Mouse (Mus musculus) embryonic facial prominence, embryonic 14.5 days (tissue): ENCODE measurements at regions not wholly inside any gene's neighbourhood (a gene's known extent, or its start where the extent isn't known, plus 50 kb on each side); places are given as distances from the start of the nearest gene placed in this dataset.

Experiments used
- ATAC-seq: fragments of 200-750 bp; cut with Nextera tagmentation; 2 replicates; pipeline ENCODE4 v1.8.0; 2017; ENCODE audit warnings: low read depth, moderate number of reproducible peaks, moderate TSS enrichment
- DNase-seq: peaks from one replicate; pipeline ENCODE4 v3.0.0-alpha.2; 2015; ENCODE audit warnings: low spot score
- H3K27ac ChIP-seq: fragments of 300-500 bp; sonication (generic); replicated peaks from 2 replicates; pipeline ENCODE4 v1.5.1; 2014; ENCODE audit warnings: low read depth, mild to moderate bottlenecking, low read length, moderate library complexity
- H3K27me3 ChIP-seq: fragments of 300-500 bp; sonication (generic); replicated peaks from 2 replicates; pipeline ENCODE4 v1.6.1; 2014; ENCODE audit warnings: low read length; ENCODE audit not compliant: control insufficient read depth, insufficient read depth
- H3K36me3 ChIP-seq: fragments of 300-500 bp; sonication (generic); 2 replicates; pipeline ENCODE4 v1.6.1; 2014; ENCODE audit warnings: low read length, mixed read lengths; ENCODE audit not compliant: control insufficient read depth, insufficient read depth
- H3K4me1 ChIP-seq: fragments of 300-500 bp; sonication (generic); 2 replicates; pipeline ENCODE4 v1.6.1; 2014; ENCODE audit warnings: antibody characterized with exemption, low read length; ENCODE audit not compliant: control insufficient read depth, insufficient read depth
- H3K4me2 ChIP-seq: fragments of 300-500 bp; sonication (generic); 2 replicates; pipeline ENCODE4 v1.6.1; 2014; ENCODE audit warnings: low read depth, mild to moderate bottlenecking, low read length, moderate library complexity, mixed read lengths
- H3K4me3 ChIP-seq: fragments of 300-500 bp; sonication (generic); 2 replicates; pipeline ENCODE4 v1.5.1; 2014; ENCODE audit warnings: low read depth, mild to moderate bottlenecking, low read length
- H3K9ac ChIP-seq: fragments of 300-500 bp; sonication (generic); 2 replicates; pipeline ENCODE4 v1.6.1; 2014; ENCODE audit warnings: low read depth, mild to moderate bottlenecking, low read length, moderate library complexity, mixed read lengths
- H3K9me3 ChIP-seq: fragments of 300-500 bp; sonication (generic); 2 replicates; pipeline ENCODE4 v1.6.1; 2016; ENCODE audit warnings: low read length; ENCODE audit not compliant: control insufficient read depth
- WGBS: fragments of 180-500 bp; shearing (Covaris S2); extraction: QIAGEN DNeasy Blood & Tissue Kit; methylation state at CpG from one replicate; pipeline ENCODE4 v1.1.7; 2014; 5-methylcytosine and 5-hydroxymethylcytosine counted together

DNA sequence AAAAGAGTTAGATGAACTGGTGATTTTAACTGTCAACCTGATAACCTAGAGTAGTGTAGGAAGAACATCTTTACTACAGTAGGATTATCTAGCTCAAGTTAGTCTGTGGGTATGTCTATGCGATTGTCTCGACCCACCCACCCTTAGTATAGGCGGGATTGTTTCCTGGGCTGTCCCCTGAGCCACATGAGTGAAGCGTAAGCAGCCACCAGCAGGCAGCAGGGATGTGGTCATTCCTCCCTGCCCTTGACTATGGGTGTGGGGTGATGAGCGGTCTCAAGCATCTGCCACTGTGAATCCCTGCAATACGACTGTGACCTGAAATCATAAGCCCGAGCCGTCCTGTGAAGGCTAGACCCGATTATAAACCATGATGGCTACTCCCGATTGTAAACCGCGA, 184.9 kb downstream of the Unc5cl start:
- H3K27me3 ChIP-seq, result no peaks in the 10 kb centered on the region
- H3K4me3 ChIP-seq, result no peak overlapping the region
- no peak overlapping the region for H3K4me2 ChIP-seq
- no peak overlapping the region for H3K9ac ChIP-seq
- H3K36me3 ChIP-seq, result no peaks in the 10 kb centered on the region
- H3K4me1 ChIP-seq, result no peaks in the 10 kb centered on the region
- no peak overlapping the region for H3K27ac ChIP-seq
- DNase-seq (no peak), ATAC-seq (no peak)
- 0 out of 2 replicates have a peak, but pooled peaks cover 5% of the 10 kb centered on the region for H3K9me3 ChIP-seq
- 91% methylated on average over 11 of the region's 12 CpGs for WGBS

DNA sequence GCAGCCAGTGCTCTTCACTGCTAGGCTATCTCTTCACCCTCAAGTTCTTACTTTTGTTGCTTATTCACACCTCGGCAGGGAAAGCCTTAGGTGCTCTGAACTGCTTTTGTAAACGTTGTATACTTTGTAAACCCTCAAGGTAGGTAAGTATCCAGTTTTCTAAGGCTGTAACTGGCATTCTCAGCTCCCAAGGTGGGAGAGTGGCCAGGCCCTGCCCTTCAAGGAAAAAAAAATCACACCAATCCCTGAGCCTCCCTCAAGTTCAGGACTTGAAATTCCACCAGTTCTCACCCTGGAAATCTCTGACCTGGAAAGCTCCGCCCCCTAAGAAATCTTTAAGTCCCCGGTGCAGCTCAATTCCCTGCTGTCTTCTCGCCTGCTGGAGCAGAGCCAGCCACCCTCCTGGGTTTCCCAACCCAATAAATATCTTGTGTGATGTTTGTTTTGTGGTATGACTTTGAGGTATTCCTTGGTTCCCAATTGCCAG, 188.9 kb downstream of the Unc5cl start:
- no peak overlapping the region for H3K9ac ChIP-seq
- H3K4me3 ChIP-seq, result no peak overlapping the region
- no peaks in the 10 kb centered on the region for H3K4me1 ChIP-seq
- H3K4me2 ChIP-seq, result no peak overlapping the region
- no peaks in the 10 kb centered on the region for H3K36me3 ChIP-seq
- H3K27me3 ChIP-seq, result no peaks in the 10 kb centered on the region
- ATAC-seq (no peak), DNase-seq (peak; percentile 34)
- WGBS, result 30% methylated on average over 5 of the region's 5 CpGs
- no peak overlapping the region for H3K27ac ChIP-seq
- 0 out of 2 replicates have a peak, but pooled peaks cover 5% of the 10 kb centered on the region for H3K9me3 ChIP-seq

DNA sequence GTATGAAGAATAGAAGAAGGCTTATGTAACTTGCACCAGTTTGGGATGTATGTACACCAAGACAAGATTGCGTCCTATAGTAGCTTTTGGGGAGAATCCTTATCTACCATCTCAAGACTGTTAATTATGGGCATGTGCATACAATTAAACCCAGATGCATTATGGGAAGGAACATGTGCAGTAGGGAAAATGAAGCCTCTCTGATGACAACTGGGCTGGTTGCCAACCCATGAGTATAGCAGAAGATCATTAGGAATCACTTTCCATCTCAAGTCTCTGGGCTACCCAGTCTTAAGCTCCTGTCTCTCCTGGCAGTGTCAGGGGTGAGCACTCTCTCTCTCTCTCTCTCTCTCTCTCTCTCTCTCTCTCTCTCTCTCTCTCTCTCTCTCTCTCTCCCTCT, 190.4 kb downstream of the Unc5cl start:
- 62% methylated on average over 1 of the region's 1 CpGs for WGBS
- Histone ChIP-seq H3K27ac (no peak overlapping the region), H3K9ac (no peak overlapping the region), H3K4me2 (no peak overlapping the region), H3K4me1 (no peaks in the 10 kb centered on the region), H3K27me3 (no peaks in the 10 kb centered on the region), H3K4me3 (no peak overlapping the region), H3K9me3 (0 out of 2 replicates have a peak, but pooled peaks cover 5% of the 10 kb centered on the region), H3K36me3 (no peaks in the 10 kb centered on the region)
- peak; percentile 56 for DNase-seq
- no peak for ATAC-seq

DNA sequence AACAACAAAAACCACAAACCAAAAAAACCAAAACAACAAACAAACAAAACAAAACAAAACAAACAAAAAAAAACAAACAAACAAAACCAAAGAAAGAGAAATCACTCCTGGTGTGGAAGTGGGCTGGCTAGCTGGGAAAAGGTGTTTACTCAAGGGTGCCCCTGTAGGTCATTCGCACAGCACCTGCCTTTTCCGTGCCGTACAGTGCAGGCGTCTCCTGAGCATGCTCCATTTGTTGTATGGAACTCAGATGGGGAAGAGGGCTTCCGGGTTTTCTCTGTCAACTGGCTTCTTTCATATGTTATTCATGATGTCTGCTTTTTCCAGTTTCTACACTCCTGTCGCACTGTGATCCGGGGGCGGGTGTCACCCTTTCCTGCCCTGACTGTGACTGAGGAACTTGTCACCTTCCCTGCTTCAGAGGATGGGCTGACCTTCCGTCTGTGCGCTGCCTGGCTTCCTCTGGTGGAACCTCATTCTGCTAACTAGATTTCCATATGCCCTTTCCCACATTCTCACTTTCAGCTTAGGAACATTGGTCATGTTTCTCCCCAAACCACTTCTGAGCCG, 192.0 kb downstream of the Unc5cl start:
- Histone ChIP-seq H3K9ac (no peak overlapping the region), H3K9me3 (0 out of 2 replicates have a peak, but pooled peaks cover 5% of the 10 kb centered on the region), H3K4me1 (no peaks in the 10 kb centered on the region), H3K4me2 (peak overlapping the region; percentile 39), H3K27ac (no peak overlapping the region), H3K36me3 (no peaks in the 10 kb centered on the region), H3K4me3 (peak overlapping the region; percentile 11; the same call in 1 of the 2 replicates), H3K27me3 (no peaks in the 10 kb centered on the region)
- WGBS, result 55% methylated on average over 11 of the region's 11 CpGs
- ATAC-seq (no peak), DNase-seq (no peak)

GRCm38 (mm10) chr17:48647431-48647830, 192.7 kb downstream of the Unc5cl start:
- peak overlapping the region; percentile 39 for H3K4me2 ChIP-seq
- H3K4me3 ChIP-seq, result peak overlapping the region; percentile 11
- H3K27ac ChIP-seq, result no peak overlapping the region
- H3K9me3 ChIP-seq, result 0 out of 2 replicates have a peak, but pooled peaks cover 3% of the 10 kb centered on the region
- no peaks in the 10 kb centered on the region for H3K27me3 ChIP-seq
- no peaks in the 10 kb centered on the region for H3K4me1 ChIP-seq
- H3K9ac ChIP-seq, result no peak overlapping the region
- ATAC-seq, result peak; percentile 62; the same call in 1 of the 2 replicates
- H3K36me3 ChIP-seq, result no peaks in the 10 kb centered on the region
- no peak for DNase-seq
- WGBS, result 42% methylated on average over 14 of the region's 14 CpGs

DNA sequence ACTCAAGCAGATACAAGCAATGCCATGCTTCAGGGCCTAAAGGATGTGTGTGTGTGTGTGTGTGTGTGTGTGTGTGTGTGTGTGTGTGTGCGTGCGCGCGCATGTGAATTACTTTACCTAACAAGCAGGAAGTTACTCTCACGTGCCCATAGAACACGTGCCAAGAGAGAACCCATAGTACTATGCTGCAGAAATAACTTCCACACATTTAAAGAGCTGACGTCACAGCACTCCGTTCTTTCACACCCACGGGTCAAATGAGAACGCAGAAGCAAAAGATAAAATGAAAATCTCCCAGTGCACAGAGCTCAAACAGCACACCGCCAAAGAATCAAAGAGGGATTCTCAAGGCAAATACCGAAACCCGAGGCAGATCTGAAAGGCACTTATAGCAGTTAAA, 195.9 kb downstream of the Unc5cl start:
- ATAC-seq, result no peak
- Histone ChIP-seq H3K9ac (no peak overlapping the region), H3K4me1 (no peaks in the 10 kb centered on the region), H3K36me3 (no peaks in the 10 kb centered on the region), H3K27ac (no peak overlapping the region), H3K4me2 (no peak overlapping the region), H3K9me3 (no peaks in the 10 kb centered on the region), H3K4me3 (no peak overlapping the region), H3K27me3 (no peaks in the 10 kb centered on the region)
- no peak for DNase-seq
- WGBS, result 88% methylated on average over 13 of the region's 13 CpGs

DNA sequence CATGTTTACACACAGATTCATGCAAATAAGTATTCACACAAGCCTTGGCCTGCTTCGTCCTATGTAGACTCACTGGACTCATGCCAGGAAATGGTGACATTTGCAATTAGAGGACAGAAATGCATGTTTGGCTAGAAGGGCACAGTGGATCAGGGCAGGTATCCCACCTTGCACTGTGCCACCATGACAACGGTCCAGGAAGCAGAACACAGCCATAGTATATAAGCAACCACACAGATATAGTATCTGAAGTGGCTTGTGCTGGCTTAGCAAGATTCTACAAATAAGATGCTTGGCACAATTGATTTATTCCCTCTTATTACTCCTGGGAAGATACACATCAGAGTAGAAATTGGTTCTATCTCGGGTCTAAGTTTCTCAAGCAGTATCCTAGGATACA, 218.0 kb downstream of the Unc5cl start:
- 85% methylated on average over 3 of the region's 3 CpGs for WGBS
- no peak overlapping the region for H3K4me3 ChIP-seq
- no peak overlapping the region for H3K9ac ChIP-seq
- H3K36me3 ChIP-seq, result no peaks in the 10 kb centered on the region
- H3K9me3 ChIP-seq, result peaks cover 14% of the 10 kb centered on the region; the same call in 1 of the 2 replicates
- no peaks in the 10 kb centered on the region for H3K27me3 ChIP-seq
- ATAC-seq, result no peak
- H3K27ac ChIP-seq, result no peak overlapping the region
- no peak overlapping the region for H3K4me2 ChIP-seq
- no peak for DNase-seq
- no peaks in the 10 kb centered on the region for H3K4me1 ChIP-seq

DNA sequence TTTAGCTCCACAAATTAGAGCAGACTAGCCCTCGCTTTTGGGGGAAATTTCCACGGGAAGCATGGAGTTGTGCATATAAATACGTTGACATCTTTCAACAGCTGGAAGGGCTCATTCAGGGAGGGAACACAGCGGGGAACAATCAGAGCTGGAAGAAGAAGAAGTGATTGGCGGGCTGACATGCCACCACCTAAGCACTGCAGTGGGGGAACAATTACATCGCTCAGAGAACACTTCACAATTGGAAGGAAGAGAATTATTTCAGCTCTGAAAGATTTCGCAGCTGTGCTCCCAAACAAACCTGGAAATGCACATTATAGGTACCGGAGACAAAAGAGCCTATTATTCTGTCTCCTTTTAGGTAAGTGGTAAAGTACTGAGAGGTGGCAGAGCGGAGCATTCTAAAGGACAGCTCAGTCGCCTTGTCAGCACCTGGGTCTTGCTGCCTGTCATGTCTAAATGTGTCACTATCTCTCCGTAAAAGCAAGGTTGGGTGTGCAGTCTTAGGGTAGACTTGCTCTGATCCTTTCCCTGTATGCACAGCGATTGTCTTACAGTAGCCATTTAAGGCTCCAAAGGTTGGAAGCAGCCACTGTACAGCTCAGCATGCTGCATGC, 223.6 kb downstream of the Unc5cl start:
- Histone ChIP-seq H3K4me2 (no peak overlapping the region), H3K9me3 (peaks cover 4% of the 10 kb centered on the region; the same call in 1 of the 2 replicates), H3K36me3 (no peaks in the 10 kb centered on the region), H3K27ac (no peak overlapping the region), H3K9ac (no peak overlapping the region), H3K4me3 (no peak overlapping the region), H3K27me3 (no peaks in the 10 kb centered on the region), H3K4me1 (no peaks in the 10 kb centered on the region)
- 60% methylated on average over 12 of the region's 12 CpGs for WGBS
- ATAC-seq, result no peak
- DNase-seq, result no peak

GRCm38 (mm10) chr17:48680331-48680730, 225.6 kb downstream of the Unc5cl start:
- Histone ChIP-seq H3K4me1 (no peaks in the 10 kb centered on the region), H3K27me3 (no peaks in the 10 kb centered on the region), H3K4me3 (no peak overlapping the region), H3K27ac (no peak overlapping the region), H3K9me3 (peaks cover 3% of the 10 kb centered on the region; the same call in 1 of the 2 replicates), H3K36me3 (no peaks in the 10 kb centered on the region), H3K9ac (no peak overlapping the region), H3K4me2 (no peak overlapping the region)
- 80% methylated on average over 10 of the region's 10 CpGs for WGBS
- DNase-seq (no peak), ATAC-seq (no peak)
